Mouse (Mus musculus) lung, embryonic 14.5 days (tissue): ENCODE measurements around the gene Lhfp. TPM values are rescaled to one million over a fixed set of nuclear protein-coding genes. Genes with fewer than 3 reads are reported as not detected.

Experiments used
- ATAC-seq: fragments of 200-750 bp; cut with Nextera tagmentation; 2 replicates; pipeline ENCODE4 v1.8.0; 2017; ENCODE audit warnings: mild to moderate bottlenecking, moderate TSS enrichment, moderate library complexity; ENCODE audit not compliant: insufficient read depth
- DNase-seq: peaks from one replicate; pipeline ENCODE4 v3.0.0-alpha.2; 2015
- H3K27ac ChIP-seq: fragments of 300-500 bp; sonication (generic); 2 replicates; pipeline ENCODE4 v1.5.1; 2014; ENCODE audit warnings: low read depth, mild to moderate bottlenecking, moderate library complexity
- H3K27me3 ChIP-seq: fragments of 300-500 bp; sonication (generic); 2 replicates; pipeline ENCODE4 v1.6.1; 2014; ENCODE audit warnings: low read length, control low read depth; ENCODE audit not compliant: insufficient read depth
- H3K36me3 ChIP-seq: fragments of 300-500 bp; sonication (generic); 2 replicates; pipeline ENCODE4 v1.6.1; 2014; ENCODE audit warnings: control low read depth; ENCODE audit not compliant: insufficient read depth
- H3K4me1 ChIP-seq: fragments of 300-500 bp; sonication (generic); 2 replicates; pipeline ENCODE4 v1.6.1; 2014; ENCODE audit warnings: antibody characterized with exemption, control low read depth; ENCODE audit not compliant: insufficient read depth
- H3K4me2 ChIP-seq: fragments of 300-500 bp; sonication (generic); 2 replicates; pipeline ENCODE4 v1.6.1; 2014; ENCODE audit warnings: mild to moderate bottlenecking
- H3K4me3 ChIP-seq: fragments of 300-500 bp; sonication (generic); 2 replicates; pipeline ENCODE4 v1.5.1; 2014; ENCODE audit warnings: low read depth, low read length
- H3K9ac ChIP-seq: fragments of 300-500 bp; sonication (generic); 2 replicates; pipeline ENCODE4 v1.6.1; 2014
- H3K9me3 ChIP-seq: fragments of 300-500 bp; sonication (generic); 2 replicates; pipeline ENCODE4 v1.6.1; 2016; ENCODE audit warnings: low read depth, low read length, control low read depth
- CTCF ChIP-seq: IDR thresholded peaks from 2 replicates; pipeline ENCODE4 v1.5.1; 2016; ENCODE audit warnings: antibody characterized with exemption, low read depth
- WGBS: fragments of 180-500 bp; shearing (Covaris S2); extraction: QIAGEN DNeasy Blood & Tissue Kit; methylation state at CpG from one replicate; pipeline ENCODE4 v1.1.7; 2014; 5-methylcytosine and 5-hydroxymethylcytosine counted together
- polyA plus RNA-seq: library from polyadenylated mRNA; unstranded; fragments of >200 nt; fragmentation: Nextera tagmentation; extraction: Ambion mirVana; gene quantifications from 2 replicates; pipeline ENCODE4 v1.2.1, GENCODE M21; 2014

Lhfp gene
- polyA plus RNA-seq, 1 experiment from 2014 or later: 63.8 TPM

- no peaks in the 10 kb centered on the region for H3K4me1 ChIP-seq
- ATAC-seq (no peak), DNase-seq (no peak)
- no peak overlapping the region for H3K9ac ChIP-seq
- no peak for TF ChIP-seq CTCF
- no peaks in the 10 kb centered on the region for H3K36me3 ChIP-seq
- no peak overlapping the region for H3K27ac ChIP-seq
- no peaks in the 10 kb centered on the region for H3K27me3 ChIP-seq
- H3K4me2 ChIP-seq: no peak overlapping the region
- no peak overlapping the region for H3K4me3 ChIP-seq
- WGBS: 61% methylated on average over 9 of the region's 9 CpGs
- H3K9me3 ChIP-seq: no peaks in the 10 kb centered on the region
Measured at GRCm38 (mm10) chr3:53288662-53289061, 247.3 kb downstream of the Lhfp start.

GRCm38 (mm10) chr3:53289589-53290219 lies 248.4 kb downstream of the Lhfp start:
- DNase-seq (peak; percentile 24), ATAC-seq (no peak)
- no peak for TF ChIP-seq CTCF
- Histone ChIP-seq H3K36me3 (no peaks in the 10 kb centered on the region), H3K4me1 (no peaks in the 10 kb centered on the region), H3K9me3 (no peaks in the 10 kb centered on the region), H3K27me3 (no peaks in the 10 kb centered on the region), H3K9ac (no peak overlapping the region), H3K4me3 (no peak overlapping the region), H3K27ac (no peak overlapping the region), H3K4me2 (no peak overlapping the region)
- WGBS: 65% methylated on average over 14 of the region's 14 CpGs

GRCm38 (mm10) chr3:53291185-53291584 lies 249.9 kb downstream of the Lhfp start:
- Histone ChIP-seq H3K4me1 (no peaks in the 10 kb centered on the region), H3K4me3 (no peak overlapping the region), H3K27me3 (no peaks in the 10 kb centered on the region), H3K9ac (no peak overlapping the region), H3K36me3 (no peaks in the 10 kb centered on the region), H3K27ac (no peak overlapping the region), H3K4me2 (no peak overlapping the region), H3K9me3 (no peaks in the 10 kb centered on the region)
- DNase-seq (no peak), ATAC-seq (no peak)
- WGBS: 93% methylated on average over 3 of the region's 3 CpGs
- no peak for TF ChIP-seq CTCF

- WGBS: 32% methylated on average over 1 of the region's 1 CpGs
- no peak overlapping the region for H3K27ac ChIP-seq
- no peaks in the 10 kb centered on the region for H3K9me3 ChIP-seq
- no peak overlapping the region for H3K4me2 ChIP-seq
- no peaks in the 10 kb centered on the region for H3K4me1 ChIP-seq
- H3K9ac ChIP-seq: no peak overlapping the region
- DNase-seq (peak; percentile 47), ATAC-seq (no peak)
- H3K27me3 ChIP-seq: no peaks in the 10 kb centered on the region
- no peak for TF ChIP-seq CTCF
- no peaks in the 10 kb centered on the region for H3K36me3 ChIP-seq
- no peak overlapping the region for H3K4me3 ChIP-seq
Measured at GRCm38 (mm10) chr3:53291945-53292344, 250.6 kb downstream of the Lhfp start.

GRCm38 (mm10) chr3:53292474-53292873 lies 251.1 kb downstream of the Lhfp start:
- Histone ChIP-seq H3K36me3 (no peaks in the 10 kb centered on the region), H3K27ac (no peak overlapping the region), H3K4me1 (no peaks in the 10 kb centered on the region), H3K27me3 (no peaks in the 10 kb centered on the region), H3K4me2 (no peak overlapping the region), H3K9ac (no peak overlapping the region), H3K4me3 (no peak overlapping the region), H3K9me3 (no peaks in the 10 kb centered on the region)
- DNase-seq (peak; percentile 15), ATAC-seq (no peak)
- WGBS: 38% methylated on average over 3 of the region's 3 CpGs
- no peak for TF ChIP-seq CTCF

- H3K36me3 ChIP-seq: no peaks in the 10 kb centered on the region
- H3K9ac ChIP-seq: no peak overlapping the region
- ATAC-seq: no peak
- no peak for DNase-seq
- H3K27me3 ChIP-seq: no peaks in the 10 kb centered on the region
- no peak overlapping the region for H3K4me2 ChIP-seq
- H3K27ac ChIP-seq: no peak overlapping the region
- H3K4me3 ChIP-seq: no peak overlapping the region
- 61% methylated on average over 4 of the region's 4 CpGs for WGBS
- no peak for TF ChIP-seq CTCF
- H3K4me1 ChIP-seq: no peaks in the 10 kb centered on the region
- no peaks in the 10 kb centered on the region for H3K9me3 ChIP-seq
Measured at GRCm38 (mm10) chr3:53292979-53293378, 251.7 kb downstream of the Lhfp start.

GRCm38 (mm10) chr3:53293901-53294433 lies 252.6 kb downstream of the Lhfp start:
- 55% methylated on average over 4 of the region's 4 CpGs for WGBS
- Histone ChIP-seq H3K9me3 (no peaks in the 10 kb centered on the region), H3K27me3 (no peaks in the 10 kb centered on the region), H3K4me2 (no peak overlapping the region), H3K4me1 (no peaks in the 10 kb centered on the region), H3K4me3 (no peak overlapping the region), H3K36me3 (no peaks in the 10 kb centered on the region), H3K27ac (no peak overlapping the region), H3K9ac (no peak overlapping the region)
- DNase-seq (no peak), ATAC-seq (no peak)
- TF ChIP-seq CTCF: no peak

GRCm38 (mm10) chr3:53294855-53295254 lies 253.5 kb downstream of the Lhfp start:
- H3K9me3 ChIP-seq: no peaks in the 10 kb centered on the region
- ATAC-seq (no peak), DNase-seq (no peak)
- H3K9ac ChIP-seq: no peak overlapping the region
- no peaks in the 10 kb centered on the region for H3K27me3 ChIP-seq
- H3K4me1 ChIP-seq: no peaks in the 10 kb centered on the region
- no peak overlapping the region for H3K27ac ChIP-seq
- WGBS: 69% methylated on average over 6 of the region's 6 CpGs
- no peak for TF ChIP-seq CTCF
- no peak overlapping the region for H3K4me2 ChIP-seq
- no peak overlapping the region for H3K4me3 ChIP-seq
- H3K36me3 ChIP-seq: no peaks in the 10 kb centered on the region
